8 mouse cellular contexts compared by ENCODE assay signal in genomic region chr9:123491917-123492585, GRCm38 (mm10). TPM values are rescaled to one million over a fixed set of nuclear protein-coding genes. Genes with fewer than 3 reads are reported as not detected.
DNase-seq lines count a peak whose midpoint lies in the region; ATAC-seq and TF ChIP-seq lines count a peak whose summit lies in the region.

No protein-coding gene starts in this region.

- H3K9me3 ChIP-seq in MEL (replicated peaks; ENCODE audit: insufficient read depth, low read length), result no peaks in the 10 kb centered on the region
- no peaks in the 10 kb centered on the region for H3K9me3 ChIP-seq in intestine, embryonic 15.5 days
- H3K9me3 ChIP-seq in limb, embryonic 15.5 days, result no peaks in the 10 kb centered on the region

- no peak for TF ChIP-seq POLR2A in MEL (IDR thresholded peaks at IDR 0.05; ENCODE audit: control insufficient read depth in 1 of 2, insufficient read depth in 1 of 2, low read depth in 1 of 2, low read length in 2 of 2, poor library complexity in 1 of 2)

- H3K4me3 ChIP-seq in MEL (ENCODE audit: control insufficient read depth in 1 of 2, insufficient read depth in 1 of 2, low read depth in 2 of 2, low read length in 2 of 2), result no peak overlapping the region
- no peak overlapping the region for H3K4me3 ChIP-seq in intestine, embryonic 15.5 days (replicated peaks)
- H3K4me3 ChIP-seq in limb, embryonic 15.5 days, result no peak overlapping the region

- H3K27me3 ChIP-seq in MEL (ENCODE audit: control insufficient read depth in 1 of 2, insufficient read depth in 2 of 2, low read length in 2 of 2), result no peaks in the 10 kb centered on the region
- H3K27me3 ChIP-seq in intestine, embryonic 15.5 days (replicated peaks), result no peaks in the 10 kb centered on the region
- no peaks in the 10 kb centered on the region for H3K27me3 ChIP-seq in limb, embryonic 15.5 days

- TF ChIP-seq CTCF in MEL (IDR thresholded peaks at IDR 0.05 in 2 of 3, conservative IDR thresholded peaks at IDR 0.05 in 1 of 3; ENCODE audit: control insufficient read depth in 1 of 3, insufficient read depth in 1 of 3, low read depth in 2 of 3, low read length in 3 of 3, poor library complexity in 1 of 3, severe bottlenecking in 1 of 3), result no peak

- peak; percentile 63 for ATAC-seq in erythroid progenitor cell, adult 5-6 weeks (replicated peaks; ENCODE audit: low FRiP score, poor library complexity, severe bottlenecking)
- peak; percentile 37; the same call in 1 of the 2 replicates for ATAC-seq in intestine, embryonic 15.5 days
- peak; percentile 78 for ATAC-seq in limb, embryonic 15.5 days (ENCODE audit: insufficient number of reproducible peaks, low FRiP score, low TSS enrichment, low read depth)

- no peak overlapping the region for H3K27ac ChIP-seq in MEL (ENCODE audit: control insufficient read depth, low read depth, low read length)
- 0 out of 2 replicates have a peak overlapping the region, but pooled peaks have one; percentile 36 for H3K27ac ChIP-seq in intestine, embryonic 15.5 days
- H3K27ac ChIP-seq in limb, embryonic 15.5 days, result peak overlapping the region; percentile 57

- H3K36me3 ChIP-seq in MEL (ENCODE audit: control insufficient read depth in 1 of 2, insufficient read depth in 2 of 2, low read length in 2 of 2), result peaks cover 2 to 14% of the 10 kb centered on the region in 2 experiments; a peak in 3 of 4 replicates
- no peaks in the 10 kb centered on the region for H3K36me3 ChIP-seq in intestine, embryonic 15.5 days
- no peaks in the 10 kb centered on the region for H3K36me3 ChIP-seq in limb, embryonic 15.5 days

- H3K4me2 ChIP-seq in intestine, embryonic 15.5 days (replicated peaks), result 0 out of 2 replicates have a peak overlapping the region, but pooled peaks have one; percentile 14
- H3K4me2 ChIP-seq in limb, embryonic 15.5 days, result no peak overlapping the region

- no peak for TF ChIP-seq EP300 in MEL (IDR thresholded peaks at IDR 0.05; ENCODE audit: low read depth in 1 of 2, low read length in 2 of 2)

- peak; percentile 48 for DNase-seq in gastrocnemius, postnatal 25 days
- DNase-seq in gastrocnemius, adult 8-10 months (ENCODE audit: low spot score in 2 of 2), result no peak
- DNase-seq in MEL (ENCODE audit: low read depth, low spot score), result peak; percentile 38
- no peak for DNase-seq in yolk sac, embryonic 10.5 days (ENCODE audit: low spot score)
- DNase-seq in natural killer cell, adult 2 months (ENCODE audit: low spot score in 2 of 2), result no peak

- no peak overlapping the region for H3K9ac ChIP-seq in MEL (ENCODE audit: control insufficient read depth, low read depth, low read length, poor library complexity, severe bottlenecking)
- H3K9ac ChIP-seq in intestine, embryonic 15.5 days, result no peak overlapping the region
- no peak overlapping the region for H3K9ac ChIP-seq in limb, embryonic 15.5 days

- H3K4me1 ChIP-seq in MEL (ENCODE audit: control insufficient read depth in 1 of 2, insufficient read depth in 2 of 2, low read length in 2 of 2), result peaks cover 3 to 22% of the 10 kb centered on the region in 2 experiments
- H3K4me1 ChIP-seq in intestine, embryonic 15.5 days (replicated peaks), result peaks cover 44% of the 10 kb centered on the region
- H3K4me1 ChIP-seq in limb, embryonic 15.5 days, result peaks cover 52% of the 10 kb centered on the region

- no peak for TF ChIP-seq RAD21 in MEL (IDR thresholded peaks at IDR 0.05; ENCODE audit: low read depth, low read length)

- WGBS in intestine, embryonic 15.5 days, result 63% methylated on average over 9 of the region's 9 CpGs
- whole genome bisulfite sequencing in limb, embryonic 15.5 days, result 48% methylated on average over 9 of the region's 9 CpGs

- H3K79me2 ChIP-seq in MEL (ENCODE audit: control insufficient read depth, insufficient read depth, low read length, poor library complexity), result peaks cover 44% of the 10 kb centered on the region

TF ChIP-seq in MEL, 35 proteins besides CTCF, POLR2A, EP300 and RAD21:
- no peak for TF ChIP-seq KAT2A (conservative IDR thresholded peaks at IDR 0.05; ENCODE audit: low read depth, low read length)
- TF ChIP-seq ZMIZ1 (IDR thresholded peaks at IDR 0.05; ENCODE audit: low read depth, low read length), result no peak
- TF ChIP-seq NRF1 (IDR thresholded peaks at IDR 0.05; ENCODE audit: insufficient read depth, low read depth, low read length, poor library complexity, severe bottlenecking), result no peak
- no peak for TF ChIP-seq ZKSCAN1 (IDR thresholded peaks at IDR 0.05; ENCODE audit: low read depth, low read length)
- TF ChIP-seq E2F4 (IDR thresholded peaks at IDR 0.05; ENCODE audit: borderline replicate concordance, low read depth, low read length), result no peak
- no peak for TF ChIP-seq ZC3H11A (IDR thresholded peaks at IDR 0.05; ENCODE audit: low read depth, low read length)
- no peak for TF ChIP-seq TAL1 (IDR thresholded peaks at IDR 0.05; ENCODE audit: low read length)
- TF ChIP-seq CHD2 (IDR thresholded peaks at IDR 0.05; ENCODE audit: low read length), result no peak
- TF ChIP-seq POLR2AphosphoS2 (IDR thresholded peaks at IDR 0.05; ENCODE audit: low read length), result no peak
- TF ChIP-seq MAFK (IDR thresholded peaks at IDR 0.05; ENCODE audit: borderline replicate concordance, low read depth, low read length), result no peak
- no peak for TF ChIP-seq ETS1 (IDR thresholded peaks at IDR 0.05; ENCODE audit: low read depth, low read length)
- no peak for TF ChIP-seq UBTF (IDR thresholded peaks at IDR 0.05; ENCODE audit: borderline replicate concordance, insufficient read depth, low read depth, low read length)
- no peak for TF ChIP-seq MXI1 (IDR thresholded peaks at IDR 0.05; ENCODE audit: low read depth, low read length)
- no peak for TF ChIP-seq MAZ (IDR thresholded peaks at IDR 0.05; ENCODE audit: low read depth, low read length)
- TF ChIP-seq JUND (IDR thresholded peaks at IDR 0.05; ENCODE audit: low read depth, low read length), result no peak
- no peak for TF ChIP-seq MYB (IDR thresholded peaks at IDR 0.05; ENCODE audit: low read depth, low read length)
- no peak for TF ChIP-seq BHLHE40 (IDR thresholded peaks at IDR 0.05; ENCODE audit: borderline replicate concordance, low read depth, low read length)
- no peak for TF ChIP-seq GATA1 (IDR thresholded peaks at IDR 0.05; ENCODE audit: low read depth, low read length)

RNA-seq across cellular contexts. Expression of gene Limd1, which starts 13.5 kb away (rescaled TPM):
- 10 to 100 TPM; 25.8 to 29.2 TPM for total RNA-seq in gastrocnemius, postnatal 25 days (2021)
- 10 to 100 TPM; 34.3 to 48.3 (median 40.6) TPM for total RNA-seq in gastrocnemius, adult 8-10 months (2022)
- total RNA-seq in MEL (2012; rRNA removed), result 32.0 and 37.5 TPM in 2 replicates
- polyA plus RNA-seq in MEL (2012; ENCODE audit: insufficient read depth in 1 of 2, insufficient read length in 2 of 2, low read depth in 1 of 2, low replicate concordance in 2 of 2, missing spikeins in 1 of 2), result 10 to 100 TPM in 1 of 2 experiments, not detected in 1; 32.6 TPM
- 59.1 and 60.2 TPM in 2 replicates for total RNA-seq in erythroid progenitor cell, adult 5-6 weeks (2015; ENCODE audit: low replicate concordance)
- 46.1 and 70.6 TPM in 2 replicates for total RNA-seq in erythroid progenitor cell, adult 5-6 weeks (2017; ENCODE audit: low replicate concordance)
- 51.9 and 52.3 TPM in 2 replicates for polyA plus RNA-seq in intestine, embryonic 15.5 days (2015; fragmentation: Nextera tagmentation; extraction: Ambion mirVana)
- polyA plus RNA-seq in limb, embryonic 15.5 days (2015; fragmentation: Nextera tagmentation; extraction: Ambion mirVana), result 53.3 and 53.7 TPM in 2 replicates

RNA-seq across cellular contexts. Expression of gene Sacm1l, which starts 37.5 kb away (rescaled TPM):
- total RNA-seq in gastrocnemius, postnatal 25 days (2021), result 10 to 100 TPM; 20.6 to 21.3 TPM
- 10 to 100 TPM; 15.8 to 25.1 (median 19.2) TPM for total RNA-seq in gastrocnemius, adult 8-10 months (2022)
- total RNA-seq in MEL (2012; rRNA removed), result 20.5 and 20.8 TPM in 2 replicates
- polyA plus RNA-seq in MEL (2012; ENCODE audit: insufficient read depth in 1 of 2, insufficient read length in 2 of 2, low read depth in 1 of 2, low replicate concordance in 2 of 2, missing spikeins in 1 of 2), result 10 to 100 TPM in 1 of 2 experiments, not detected in 1; 21.7 TPM
- 23.1 and 25.2 TPM in 2 replicates for total RNA-seq in erythroid progenitor cell, adult 5-6 weeks (2015; ENCODE audit: low replicate concordance)
- total RNA-seq in erythroid progenitor cell, adult 5-6 weeks (2017; ENCODE audit: low replicate concordance), result 23.8 and 32.0 TPM in 2 replicates
- polyA plus RNA-seq in intestine, embryonic 15.5 days (2015; fragmentation: Nextera tagmentation; extraction: Ambion mirVana), result 67.8 and 69.5 TPM in 2 replicates
- 51.9 and 55.8 TPM in 2 replicates for polyA plus RNA-seq in limb, embryonic 15.5 days (2015; fragmentation: Nextera tagmentation; extraction: Ambion mirVana)

Comparison
In these comparisons a context has a peak if more than half of its experiments do, and no peak if none do; other contexts are left out.
1. DNase-seq: peak in gastrocnemius, postnatal 25 days (single experiment) and MEL (single experiment); none in gastrocnemius, adult 8-10 months (0 of 2), yolk sac, embryonic 10.5 days (single experiment) and natural killer cell, adult 2 months (0 of 2).
2. Peak in every context shown above with its lines, with median percentiles within 50 percentile points of each other: ATAC-seq.